Mouse (Mus musculus): Measurements from ENCODE around the gene Slc12a5. TPM values are rescaled to one million over a fixed set of nuclear protein-coding genes. Genes with fewer than 3 reads are reported as not detected.

Gene Slc12a5
- total and polyA plus RNA-seq, 3 experiments = 0.72 to 1.4 (median 0.82) TPM

DNA sequence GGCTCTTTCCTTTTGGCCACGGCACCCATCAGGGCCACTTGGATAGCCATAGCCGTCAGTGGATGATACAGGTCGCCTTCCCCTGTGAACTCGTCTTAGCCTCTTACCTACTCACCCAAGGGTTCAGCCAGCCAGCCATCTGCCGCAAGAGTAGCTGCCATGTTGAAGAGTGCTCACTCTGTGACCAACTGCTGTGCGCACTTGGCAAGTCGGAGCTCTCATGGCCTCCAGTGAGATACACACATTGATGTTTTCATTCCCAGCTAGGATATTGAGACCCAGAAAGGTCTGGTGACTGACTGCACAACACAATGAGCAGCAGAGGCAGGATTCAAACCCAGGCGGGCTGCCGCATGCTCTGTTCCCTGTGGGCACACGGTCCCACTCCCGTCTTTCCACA lies 33.6 kb downstream of the Slc12a5 start:
- no peaks in the 10 kb centered on the region for H3K9me3 ChIP-seq (replicated peaks)
- DNase-seq (ENCODE audit: low spot score) (no peak), ATAC-seq (ENCODE audit: extremely low read depth, insufficient number of reproducible peaks, low FRiP score, poor library complexity, severe bottlenecking) (no peak)
- peaks cover 15% of the 10 kb centered on the region; the same call in 1 of the 2 replicates for H3K27me3 ChIP-seq (ENCODE audit: insufficient read depth, low read length)
- no peak overlapping the region for H3K4me3 ChIP-seq (ENCODE audit: low read depth, low read length)
- TF ChIP-seq GATA2 (IDR thresholded peaks at IDR 0.05; ENCODE audit: borderline replicate concordance, low read depth, low read length) (no peak), CTCF (IDR thresholded peaks at IDR 0.05; ENCODE audit: low read depth, low read length) (no peak), TAL1 (conservative IDR thresholded peaks at IDR 0.05; ENCODE audit: low read depth, low read length) (no peak), POLR2AphosphoS5 (IDR thresholded peaks at IDR 0.05; ENCODE audit: insufficient replicate concordance, low read depth, low read length) (no peak), GATA1 (IDR thresholded peaks at IDR 0.05; ENCODE audit: borderline replicate concordance, low read length) (no peak)
- H3K36me3 ChIP-seq (replicated peaks) = peaks cover 49% of the 10 kb centered on the region
- H3K4me1 ChIP-seq (ENCODE audit: insufficient read depth, low read depth, low read length) = peaks cover 6% of the 10 kb centered on the region; the same call in 1 of the 2 replicates

GRCm38 (mm10) chr2:164994659-164995428 lies 34.2 kb downstream of the Slc12a5 start:
- Histone ChIP-seq H3K4me3 (ENCODE audit: low read depth, low read length) (no peak overlapping the region), H3K27me3 (ENCODE audit: insufficient read depth, low read length) (peaks cover 15% of the 10 kb centered on the region; the same call in 1 of the 2 replicates), H3K9me3 (replicated peaks) (no peaks in the 10 kb centered on the region), H3K4me1 (ENCODE audit: insufficient read depth, low read depth, low read length) (peaks cover 6% of the 10 kb centered on the region; the same call in 1 of the 2 replicates), H3K36me3 (replicated peaks) (peaks cover 56% of the 10 kb centered on the region)
- no peak for ATAC-seq (ENCODE audit: extremely low read depth, insufficient number of reproducible peaks, low FRiP score, poor library complexity, severe bottlenecking)
- TF ChIP-seq CTCF (IDR thresholded peaks at IDR 0.05; ENCODE audit: low read depth, low read length) (no peak), TAL1 (conservative IDR thresholded peaks at IDR 0.05; ENCODE audit: low read depth, low read length) (no peak), GATA2 (IDR thresholded peaks at IDR 0.05; ENCODE audit: borderline replicate concordance, low read depth, low read length) (no peak), POLR2AphosphoS5 (IDR thresholded peaks at IDR 0.05; ENCODE audit: insufficient replicate concordance, low read depth, low read length) (no peak), GATA1 (IDR thresholded peaks at IDR 0.05; ENCODE audit: borderline replicate concordance, low read length) (no peak)
- DNase-seq (ENCODE audit: low spot score) = no peak

- no peak for DNase-seq (ENCODE audit: low spot score)
- Histone ChIP-seq H3K9me3 (replicated peaks) (no peaks in the 10 kb centered on the region), H3K4me3 (ENCODE audit: low read depth, low read length) (no peak overlapping the region), H3K27me3 (ENCODE audit: insufficient read depth, low read length) (0 out of 2 replicates have a peak, but pooled peaks cover 12% of the 10 kb centered on the region), H3K4me1 (ENCODE audit: insufficient read depth, low read depth, low read length) (peaks cover 6% of the 10 kb centered on the region; the same call in 1 of the 2 replicates), H3K36me3 (replicated peaks) (peaks cover 67% of the 10 kb centered on the region)
- no peak for ATAC-seq (ENCODE audit: extremely low read depth, insufficient number of reproducible peaks, low FRiP score, poor library complexity, severe bottlenecking)
- no peak for TF ChIP-seq GATA2 (IDR thresholded peaks at IDR 0.05; ENCODE audit: borderline replicate concordance, low read depth, low read length)
- no peak for TF ChIP-seq GATA1 (IDR thresholded peaks at IDR 0.05; ENCODE audit: borderline replicate concordance, low read length)
- TF ChIP-seq POLR2AphosphoS5 (IDR thresholded peaks at IDR 0.05; ENCODE audit: insufficient replicate concordance, low read depth, low read length) = no peak
- no peak for TF ChIP-seq TAL1 (conservative IDR thresholded peaks at IDR 0.05; ENCODE audit: low read depth, low read length)
- no peak for TF ChIP-seq CTCF (IDR thresholded peaks at IDR 0.05; ENCODE audit: low read depth, low read length)
Observed at GRCm38 (mm10) chr2:164995976-164996375, 35.4 kb downstream of the Slc12a5 start.

DNA sequence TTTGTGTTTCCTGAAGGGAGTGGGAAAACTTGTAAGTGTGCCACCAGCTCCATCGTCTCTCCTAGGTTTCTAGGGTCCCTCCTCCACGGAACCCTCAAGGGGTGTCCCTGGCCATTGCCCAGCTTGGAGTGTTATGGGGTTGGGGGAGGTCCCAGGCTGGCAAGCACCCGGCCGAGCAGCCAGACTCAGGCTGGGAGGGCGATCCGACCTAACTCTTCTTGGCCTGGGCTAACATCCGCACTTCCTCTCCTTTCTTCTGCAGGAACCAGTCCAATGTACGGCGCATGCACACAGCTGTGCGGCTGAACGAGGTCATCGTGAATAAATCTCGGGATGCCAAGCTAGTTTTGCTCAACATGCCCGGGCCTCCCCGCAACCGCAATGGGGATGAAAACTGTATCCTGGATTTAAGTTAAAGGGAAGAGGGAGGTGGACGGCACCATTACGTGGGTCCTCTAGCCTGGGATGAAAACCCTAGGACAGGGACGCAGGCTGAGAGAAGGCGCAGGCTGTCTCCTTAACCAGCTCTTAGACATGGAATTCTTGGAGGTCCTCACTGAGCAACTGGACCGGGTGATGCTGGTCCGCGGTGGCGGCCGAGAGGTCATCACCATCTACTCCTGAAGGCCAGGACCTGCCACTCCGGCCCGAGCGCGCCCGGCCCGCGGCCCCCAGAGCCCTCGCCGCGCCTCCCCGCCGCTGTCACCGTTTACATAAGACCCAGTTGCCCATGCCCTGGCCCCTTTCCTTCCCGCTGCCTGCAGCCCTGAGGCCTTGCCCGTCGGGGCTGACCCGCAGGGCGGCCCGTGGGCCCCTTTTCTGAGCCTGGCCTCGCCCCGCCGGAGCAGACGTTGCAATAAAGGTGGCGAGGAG lies 36.5 kb downstream of the Slc12a5 start:
- peaks cover 78% of the 10 kb centered on the region for H3K36me3 ChIP-seq (replicated peaks)
- H3K27me3 ChIP-seq (ENCODE audit: insufficient read depth, low read length) = 0 out of 2 replicates have a peak, but pooled peaks cover 5% of the 10 kb centered on the region
- no peak overlapping the region for H3K4me3 ChIP-seq (ENCODE audit: low read depth, low read length)
- no peak for TF ChIP-seq POLR2AphosphoS5 (IDR thresholded peaks at IDR 0.05; ENCODE audit: insufficient replicate concordance, low read depth, low read length)
- TF ChIP-seq GATA2 (IDR thresholded peaks at IDR 0.05; ENCODE audit: borderline replicate concordance, low read depth, low read length) = no peak
- no peak for TF ChIP-seq GATA1 (IDR thresholded peaks at IDR 0.05; ENCODE audit: borderline replicate concordance, low read length)
- TF ChIP-seq TAL1 (conservative IDR thresholded peaks at IDR 0.05; ENCODE audit: low read depth, low read length) = no peak
- TF ChIP-seq CTCF (IDR thresholded peaks at IDR 0.05; ENCODE audit: low read depth, low read length) = no peak
- DNase-seq (ENCODE audit: low spot score) = no peak
- no peaks in the 10 kb centered on the region for H3K9me3 ChIP-seq (replicated peaks)
- ATAC-seq (ENCODE audit: extremely low read depth, insufficient number of reproducible peaks, low FRiP score, poor library complexity, severe bottlenecking) = no peak
- H3K4me1 ChIP-seq (ENCODE audit: insufficient read depth, low read depth, low read length) = peaks cover 2% of the 10 kb centered on the region; the same call in 1 of the 2 replicates

GRCm38 (mm10) chr2:164997721-164998428 lies 37.3 kb downstream of the Slc12a5 start:
- Histone ChIP-seq H3K27me3 (ENCODE audit: insufficient read depth, low read length) (no peaks in the 10 kb centered on the region), H3K4me3 (ENCODE audit: low read depth, low read length) (no peak overlapping the region), H3K4me1 (ENCODE audit: insufficient read depth, low read depth, low read length) (no peaks in the 10 kb centered on the region; the same call in 1 of the 2 replicates), H3K36me3 (replicated peaks) (peaks cover 86% of the 10 kb centered on the region), H3K9me3 (replicated peaks) (no peaks in the 10 kb centered on the region)
- no peak for ATAC-seq (ENCODE audit: extremely low read depth, insufficient number of reproducible peaks, low FRiP score, poor library complexity, severe bottlenecking)
- no peak for DNase-seq (ENCODE audit: low spot score)
- TF ChIP-seq GATA1 (IDR thresholded peaks at IDR 0.05; ENCODE audit: borderline replicate concordance, low read length) (no peak), POLR2AphosphoS5 (IDR thresholded peaks at IDR 0.05; ENCODE audit: insufficient replicate concordance, low read depth, low read length) (no peak), GATA2 (IDR thresholded peaks at IDR 0.05; ENCODE audit: borderline replicate concordance, low read depth, low read length) (no peak), CTCF (IDR thresholded peaks at IDR 0.05; ENCODE audit: low read depth, low read length) (no peak), TAL1 (conservative IDR thresholded peaks at IDR 0.05; ENCODE audit: low read depth, low read length) (no peak)

All from G1E (cell line).